Mouse (Mus musculus) neural tube, embryonic 11.5 days (tissue): Measurements from ENCODE around the gene Psmb11. TPM values are rescaled to one million over a fixed set of nuclear protein-coding genes. Genes with fewer than 3 reads are reported as not detected.
A peak's percentile ranks its signal among the peaks of the same experiment; 100 is the strongest.

Experiments
- ATAC-seq: fragments of 200-750 bp; cut with Nextera tagmentation; 2 replicates; pipeline ENCODE4 v1.8.0; 2017; ENCODE audit warnings: moderate number of reproducible peaks, mild to moderate bottlenecking, moderate TSS enrichment, moderate library complexity; ENCODE audit not compliant: insufficient read depth, low FRiP score, low TSS enrichment
- DNase-seq: peaks from one replicate; pipeline ENCODE4 v3.0.0-alpha.2; 2015; ENCODE audit warnings: low spot score
- H3K27ac ChIP-seq: fragments of 300-500 bp; sonication (generic); 2 replicates; pipeline ENCODE4 v1.5.1; 2014; ENCODE audit warnings: low read depth, mild to moderate bottlenecking, low read length
- H3K27me3 ChIP-seq: fragments of 300-500 bp; sonication (generic); 2 replicates; pipeline ENCODE4 v1.6.1; 2014; ENCODE audit warnings: mild to moderate bottlenecking, low read length, mixed read lengths; ENCODE audit not compliant: control insufficient read depth, insufficient read depth
- H3K36me3 ChIP-seq: fragments of 300-500 bp; sonication (generic); 2 replicates; pipeline ENCODE4 v1.6.1; 2014; ENCODE audit warnings: mild to moderate bottlenecking, low read length, moderate library complexity, mixed read lengths; ENCODE audit not compliant: control insufficient read depth, insufficient read depth
- H3K4me1 ChIP-seq: fragments of 300-500 bp; sonication (generic); 2 replicates; pipeline ENCODE4 v1.6.1; 2014; ENCODE audit warnings: low read length, mixed read lengths; ENCODE audit not compliant: control insufficient read depth, insufficient read depth
- H3K4me2 ChIP-seq: fragments of 300-500 bp; sonication (generic); 2 replicates; pipeline ENCODE4 v1.6.1; 2014; ENCODE audit warnings: low read depth, mild to moderate bottlenecking, moderate library complexity
- H3K4me3 ChIP-seq: fragments of 300-500 bp; sonication (generic); 2 replicates; pipeline ENCODE4 v1.5.1; 2014; ENCODE audit warnings: low read depth, low read length
- H3K9ac ChIP-seq: fragments of 300-500 bp; sonication (generic); 2 replicates; pipeline ENCODE4 v1.6.1; 2014; ENCODE audit warnings: mild to moderate bottlenecking, low read length
- H3K9me3 ChIP-seq: fragments of 300-500 bp; sonication (generic); 2 replicates; pipeline ENCODE4 v1.6.1; 2016; ENCODE audit warnings: low read length; ENCODE audit not compliant: control insufficient read depth
- WGBS: fragments of 180-500 bp; shearing (Covaris S2); extraction: QIAGEN DNeasy Blood & Tissue Kit; methylation state at CpG from one replicate; pipeline ENCODE4 v1.1.7; 2014; 5-methylcytosine and 5-hydroxymethylcytosine counted together
- polyA plus RNA-seq: library from polyadenylated mRNA; unstranded; fragments of >200 nt; fragmentation: Nextera tagmentation; extraction: Ambion mirVana; gene quantifications from 2 replicates; pipeline ENCODE4 v1.2.1, GENCODE M21; 2014

Gene Psmb11
- polyA plus RNA-seq: 0.08 TPM in 1 of 2 replicates, not detected in the other

DNA sequence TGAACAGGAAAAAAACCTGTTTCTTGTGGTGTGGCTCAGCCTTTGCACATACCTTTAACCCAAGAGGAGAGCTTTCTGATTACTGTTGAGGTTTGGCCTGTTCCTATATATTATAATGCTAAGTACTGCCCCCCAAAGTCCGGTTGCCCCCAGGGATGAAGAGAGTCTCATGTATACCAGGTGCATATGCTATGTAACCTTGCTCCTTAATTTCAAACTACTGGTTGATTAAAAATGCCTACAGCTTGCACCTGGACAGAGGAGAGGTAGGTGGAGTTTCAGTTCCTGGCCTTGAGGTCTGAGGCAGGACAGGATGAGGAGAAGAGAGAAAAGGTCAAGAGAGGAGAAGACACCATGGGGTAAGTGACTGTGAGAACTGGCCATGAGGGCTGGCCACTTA lies at the start of gene Psmb11:
Psmb11 (plus strand) TSS at position 301 of the 400 bp plus-strand sequence.
- DNase-seq (no peak), ATAC-seq (no peak)
- no peak within 1 kb of the TSS for H3K4me3 ChIP-seq
- H3K4me2 ChIP-seq: no peak within 1 kb of the TSS
- no peaks in the 10 kb centered on the region; the same call in 1 of the 2 replicates for H3K36me3 ChIP-seq
- H3K27ac ChIP-seq: no peak within 1 kb of the TSS
- H3K27me3 ChIP-seq: no peaks in the 10 kb centered on the region
- no peaks in the 10 kb centered on the region for H3K4me1 ChIP-seq
- 77% methylated on average over 1 of the region's 1 CpGs for WGBS
- H3K9ac ChIP-seq: no peak within 1 kb of the TSS
- H3K9me3 ChIP-seq: no peaks in the 10 kb centered on the region

DNA sequence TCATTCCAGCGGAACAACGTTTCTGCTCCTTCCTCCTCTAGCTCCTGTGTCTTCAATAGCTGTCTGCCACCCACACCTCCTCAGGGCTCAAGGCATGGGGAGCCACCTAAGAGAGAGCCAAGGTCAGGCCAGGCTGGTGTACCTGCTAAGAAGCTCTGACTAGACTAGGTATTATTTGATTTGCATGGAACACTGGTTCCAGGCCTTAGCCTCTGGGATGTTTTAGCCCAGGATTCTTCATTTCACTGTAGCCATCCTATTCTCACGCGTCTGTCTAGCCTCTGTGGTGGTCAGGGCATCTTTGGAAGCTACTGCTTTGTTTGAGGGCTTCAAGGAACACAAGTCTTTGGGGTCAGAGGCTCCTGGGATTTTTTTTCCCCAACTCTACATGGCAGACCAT lies 49.1 kb upstream of the Psmb11 start:
- H3K9ac ChIP-seq: no peak overlapping the region
- WGBS: 82% methylated on average over 4 of the region's 4 CpGs
- no peak overlapping the region for H3K27ac ChIP-seq
- no peak for ATAC-seq
- H3K36me3 ChIP-seq: peaks cover 14% of the 10 kb centered on the region
- no peaks in the 10 kb centered on the region for H3K27me3 ChIP-seq
- no peaks in the 10 kb centered on the region for H3K9me3 ChIP-seq
- no peak for DNase-seq
- H3K4me1 ChIP-seq: peaks cover 27% of the 10 kb centered on the region
- no peak overlapping the region for H3K4me3 ChIP-seq
- H3K4me2 ChIP-seq: peak overlapping the region; percentile 66; the same call in 1 of the 2 replicates

DNA sequence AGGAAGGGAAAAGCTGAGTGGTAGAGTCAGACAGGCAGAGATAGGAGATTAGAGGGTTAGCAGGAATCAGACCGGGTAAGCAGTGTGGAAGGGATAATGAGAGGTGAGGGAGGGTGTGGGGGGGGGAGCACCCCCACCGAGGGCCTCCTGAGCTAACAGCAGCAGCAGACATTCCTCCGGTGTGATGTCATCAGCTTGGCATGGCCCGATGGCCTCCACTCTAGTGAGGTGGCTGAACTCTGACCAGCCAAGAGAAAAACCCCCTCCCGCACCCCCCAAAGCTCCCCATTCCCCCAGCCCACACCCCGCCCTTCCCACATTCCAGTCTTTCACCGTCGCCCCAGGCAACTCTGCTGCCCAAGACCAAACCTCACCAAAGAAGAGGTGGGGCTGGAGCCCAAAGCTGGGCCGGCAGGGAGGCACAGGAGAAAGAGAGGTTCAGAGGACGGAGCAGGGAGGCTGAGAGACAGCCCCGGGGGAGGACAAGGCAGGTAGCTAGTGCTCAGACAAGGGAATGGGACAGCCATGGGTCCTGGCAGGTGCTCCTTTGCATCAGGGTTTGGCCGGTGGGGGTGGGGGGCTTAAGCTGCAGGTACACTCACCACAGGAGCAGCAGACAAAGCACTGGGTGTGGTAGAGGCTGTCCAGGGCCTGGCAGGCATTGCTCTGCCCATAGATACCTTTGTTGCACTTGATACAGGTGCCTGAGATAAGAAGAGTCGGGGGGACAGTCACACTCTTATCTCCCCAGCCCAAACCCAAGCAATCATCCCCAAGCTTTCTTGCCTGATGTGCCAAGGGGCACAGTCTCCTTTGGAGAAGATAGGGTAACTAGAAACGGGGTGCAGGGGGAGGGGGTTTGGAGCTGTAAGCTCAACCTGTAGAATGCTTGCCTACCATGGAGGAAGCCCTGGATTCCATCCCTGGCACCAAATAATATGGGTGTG lies 48.2 kb upstream of the Psmb11 start:
- Histone ChIP-seq H3K9ac (peak overlapping the region; percentile 26; the same call in 1 of the 2 replicates), H3K27ac (no peak overlapping the region; the same call in 1 of the 2 replicates), H3K9me3 (no peaks in the 10 kb centered on the region), H3K27me3 (no peaks in the 10 kb centered on the region), H3K4me3 (peak overlapping the region; percentile 79), H3K4me1 (peaks cover 27% of the 10 kb centered on the region), H3K4me2 (peak overlapping the region; percentile 66), H3K36me3 (peaks cover 14% of the 10 kb centered on the region)
- peak; percentile 35; the same call in 1 of the 2 replicates for ATAC-seq
- 9% methylated on average over 14 of the region's 14 CpGs for WGBS
- peak; percentile 73 for DNase-seq

DNA sequence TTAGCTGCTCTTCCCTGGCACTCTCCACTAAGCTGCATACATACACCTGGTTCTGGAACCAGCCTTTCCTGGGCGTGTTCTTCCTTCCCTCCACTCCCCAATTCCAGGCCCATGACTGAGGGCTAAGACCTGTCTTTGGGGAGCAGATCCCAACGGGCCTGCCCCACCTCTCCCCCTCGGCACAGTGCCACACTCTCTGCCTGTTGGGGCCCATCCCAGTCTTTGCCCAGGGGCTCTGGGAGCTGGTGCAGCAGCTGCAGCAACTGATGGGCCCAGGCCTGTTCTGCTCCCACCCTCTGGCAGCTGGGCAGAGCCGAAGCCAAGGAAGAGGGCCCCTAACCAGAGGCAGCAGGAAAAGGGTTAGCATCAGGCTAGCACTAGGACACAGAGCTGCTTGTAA lies 47.0 kb upstream of the Psmb11 start:
- 19% methylated on average over 4 of the region's 4 CpGs for WGBS
- peak overlapping the region; percentile 35 for H3K9ac ChIP-seq
- H3K27me3 ChIP-seq: no peaks in the 10 kb centered on the region
- H3K27ac ChIP-seq: no peak overlapping the region
- peaks cover 27% of the 10 kb centered on the region for H3K4me1 ChIP-seq
- ATAC-seq: no peak
- peaks cover 10% of the 10 kb centered on the region for H3K36me3 ChIP-seq
- DNase-seq: no peak
- peak overlapping the region; percentile 79 for H3K4me3 ChIP-seq
- H3K9me3 ChIP-seq: no peaks in the 10 kb centered on the region
- H3K4me2 ChIP-seq: peak overlapping the region; percentile 66

GRCm38 (mm10) chr14:54575031-54575430 lies 46.2 kb upstream of the Psmb11 start:
- WGBS: under 1% methylated on average over 8 of the region's 8 CpGs
- Histone ChIP-seq H3K27me3 (no peaks in the 10 kb centered on the region), H3K4me2 (peak overlapping the region; percentile 66), H3K4me3 (peak overlapping the region; percentile 79), H3K36me3 (peaks cover 8% of the 10 kb centered on the region), H3K9me3 (no peaks in the 10 kb centered on the region), H3K4me1 (peaks cover 25% of the 10 kb centered on the region), H3K27ac (no peak overlapping the region), H3K9ac (peak overlapping the region; percentile 89)
- DNase-seq (no peak), ATAC-seq (no peak)

- Histone ChIP-seq H3K9me3 (no peaks in the 10 kb centered on the region), H3K27me3 (no peaks in the 10 kb centered on the region), H3K9ac (peak overlapping the region; percentile 89), H3K4me3 (peak overlapping the region; percentile 79), H3K27ac (no peak overlapping the region), H3K36me3 (peaks cover 8% of the 10 kb centered on the region), H3K4me2 (peak overlapping the region; percentile 66), H3K4me1 (peaks cover 25% of the 10 kb centered on the region)
- ATAC-seq (no peak), DNase-seq (peak; percentile 84)
- WGBS: 0% methylated on average over 38 of the region's 39 CpGs
Observed at GRCm38 (mm10) chr14:54575631-54576030, 45.6 kb upstream of the Psmb11 start.

- Histone ChIP-seq H3K4me3 (peak overlapping the region; percentile 79), H3K9me3 (no peaks in the 10 kb centered on the region), H3K36me3 (peaks cover 2% of the 10 kb centered on the region; the same call in 1 of the 2 replicates), H3K4me2 (peak overlapping the region; percentile 66), H3K27ac (peak overlapping the region; percentile 67), H3K4me1 (peaks cover 25% of the 10 kb centered on the region), H3K9ac (peak overlapping the region; percentile 89), H3K27me3 (no peaks in the 10 kb centered on the region)
- DNase-seq: peak; percentile 56
- ATAC-seq: no peak
- WGBS: under 1% methylated on average over 75 of the region's 84 CpGs
Observed at GRCm38 (mm10) chr14:54576241-54577088, 44.8 kb upstream of the Psmb11 start.
